Mouse (Mus musculus) liver, embryonic 14.5 days (tissue): ENCODE measurements around the gene Unk.

Experiments used
- CTCF ChIP-seq: IDR thresholded peaks from 2 replicates; pipeline ENCODE4 v1.5.1; 2016; ENCODE audit warnings: antibody characterized with exemption, low read depth, control low read depth
- EP300 ChIP-seq: IDR thresholded peaks from 2 replicates; pipeline ENCODE4 v1.6.1; 2016; ENCODE audit warnings: antibody characterized with exemption, low read depth

DNA sequence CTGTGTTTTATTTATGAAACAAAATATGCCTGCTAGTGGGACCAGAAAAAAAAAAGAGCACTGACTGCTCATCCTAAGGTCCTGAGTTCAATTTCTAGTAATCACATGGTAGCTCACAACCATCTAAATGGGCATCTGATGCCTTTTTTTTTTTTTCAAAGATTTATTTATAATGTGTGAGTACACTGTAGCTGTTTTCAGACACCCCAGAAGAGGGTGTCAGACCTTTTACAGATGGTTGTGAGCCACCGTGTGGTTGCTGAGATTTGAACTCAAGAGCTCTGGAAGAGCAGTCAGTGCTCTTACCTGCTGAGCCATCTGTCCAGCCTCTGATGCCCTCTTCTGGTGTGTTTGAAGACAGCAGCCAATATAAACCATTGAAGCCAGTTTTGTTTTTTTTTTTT lies 9.6 kb upstream of the Unk start:
- TF ChIP-seq EP300 (no peak), CTCF (peak; percentile 42)
